Mouse (Mus musculus) neural tube, embryonic 10.5 days (tissue): ENCODE results near the gene Defb15.
"Not testable (repeated sequence)": the region's sequence is repeated elsewhere in the genome, so short reads cannot be mapped to it uniquely, and the experiment has no call there.

ENCODE experiments used
- DNase-seq: peaks from one replicate; pipeline ENCODE4 v3.0.0-alpha.2; 2017; ENCODE audit warnings: low spot score; ENCODE audit errors: extremely low spot score

Defb15 gene

DNA sequence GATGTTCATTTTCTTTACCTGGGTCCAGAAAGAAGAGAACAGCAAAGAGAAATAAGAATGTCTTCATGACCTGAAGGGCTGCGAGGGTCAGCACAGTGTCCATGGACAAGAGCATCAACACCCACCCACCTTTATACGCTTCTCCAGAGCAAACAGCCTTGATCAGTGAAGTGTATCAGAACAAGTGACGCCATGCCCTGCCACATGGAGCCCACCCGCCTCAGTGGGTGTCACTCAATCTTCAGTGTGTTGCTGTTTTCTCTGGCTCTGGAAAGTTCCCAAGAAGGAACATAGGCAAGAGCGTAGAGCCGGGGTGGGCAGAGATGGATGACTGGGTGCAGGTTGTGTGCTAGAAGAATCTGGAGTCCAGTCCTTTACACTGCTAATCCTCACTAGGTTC, at the start of gene Defb15:
Defb15 (minus strand) TSS at position 101 of the 400 bp plus-strand sequence.
- no peak for DNase-seq

DNA sequence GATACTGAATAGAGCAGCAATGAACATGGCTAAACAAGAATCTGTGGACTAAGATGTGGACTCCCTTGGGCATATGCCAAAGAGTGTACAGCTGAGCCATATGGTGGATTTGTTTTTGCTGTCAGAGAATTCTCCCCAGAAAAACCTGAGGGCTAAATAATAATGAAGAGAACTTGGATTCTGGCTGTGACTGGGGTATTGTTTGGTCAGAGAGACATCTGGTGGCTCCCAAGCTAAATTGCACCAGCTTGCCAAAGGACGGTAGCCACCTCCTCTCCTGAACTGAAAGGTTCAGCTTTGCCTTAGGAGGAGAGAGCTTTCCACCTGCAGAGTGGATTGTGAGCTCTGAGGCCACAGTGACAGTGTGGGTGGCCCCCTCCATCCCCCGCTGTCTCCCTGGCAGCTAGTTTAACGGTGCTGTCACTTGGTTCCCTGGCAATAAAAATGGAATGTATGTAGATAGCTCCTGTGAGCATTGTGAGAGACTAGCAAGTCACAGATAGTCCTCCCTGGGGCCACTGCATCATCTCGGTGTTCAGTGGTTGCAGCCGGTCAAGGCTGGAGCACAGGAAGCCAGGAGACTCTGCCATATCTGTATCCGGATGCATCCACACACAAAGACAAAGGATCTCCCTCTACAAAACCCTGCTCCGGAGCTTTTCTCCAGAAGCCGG, 49.3 kb upstream of the Defb15 start:
- DNase-seq, result no peak

DNA sequence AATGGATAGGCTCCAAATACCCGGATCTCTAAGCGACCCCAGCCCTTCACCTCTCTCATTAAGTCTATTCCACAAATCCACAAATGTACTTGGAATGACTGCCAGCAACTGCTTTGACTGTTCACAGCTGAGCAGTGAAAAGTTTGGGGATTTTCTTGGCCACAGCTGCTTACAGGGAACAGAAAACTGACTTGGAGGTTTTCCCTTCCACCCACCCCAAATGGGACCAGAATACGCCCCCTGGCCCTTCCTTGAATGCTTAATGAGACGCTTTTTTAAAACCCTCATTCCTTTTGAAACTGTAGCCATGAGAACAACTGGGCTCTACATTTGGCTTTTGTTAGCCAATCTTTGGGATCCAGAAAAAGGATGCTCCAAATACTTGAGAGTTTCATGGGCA, 45.7 kb upstream of the Defb15 start:
- DNase-seq, result no peak

DNA sequence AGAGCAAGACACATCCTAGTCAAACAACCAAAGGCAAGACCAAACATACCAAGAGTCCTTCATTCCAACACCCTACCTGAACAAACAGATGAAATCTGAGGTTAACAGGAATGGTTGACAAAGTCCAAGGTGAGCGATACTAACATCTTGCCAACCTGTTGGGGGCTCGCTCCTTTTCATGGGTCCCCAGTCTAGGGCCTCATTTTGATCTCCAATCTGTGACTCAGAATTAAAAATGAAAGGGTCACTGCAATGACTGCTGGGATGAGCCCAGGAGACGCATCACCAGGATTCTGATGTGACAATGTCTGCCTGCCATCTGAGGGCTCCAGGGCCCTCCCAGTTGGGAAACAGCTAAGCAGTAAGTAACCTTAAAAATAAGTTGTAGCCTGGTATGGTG, 37.0 kb upstream of the Defb15 start, which contains the start of gene Ccdc70:
Ccdc70 (plus strand) TSS at position 301 of the 400 bp plus-strand sequence.
- no peak for DNase-seq

DNA sequence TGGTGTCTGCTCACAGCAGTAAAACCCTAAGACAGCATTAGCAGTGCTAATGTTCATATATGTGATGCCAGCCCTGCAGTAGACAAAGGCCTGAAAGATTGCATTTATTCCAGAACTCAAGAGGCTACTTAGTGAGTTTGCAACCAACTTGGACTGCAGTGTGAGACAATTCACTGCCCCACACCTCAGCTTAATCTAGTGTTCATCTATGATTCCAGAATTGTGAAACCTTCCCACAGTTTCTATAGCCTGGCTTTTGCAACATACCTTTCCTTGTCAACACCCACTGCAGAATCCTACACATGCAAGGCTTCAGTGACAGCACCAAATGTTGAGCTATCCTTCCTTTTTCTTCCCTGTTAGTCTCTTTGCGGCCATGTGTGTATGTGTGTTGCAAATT, 34.1 kb upstream of the Defb15 start:
- no peak for DNase-seq

DNA sequence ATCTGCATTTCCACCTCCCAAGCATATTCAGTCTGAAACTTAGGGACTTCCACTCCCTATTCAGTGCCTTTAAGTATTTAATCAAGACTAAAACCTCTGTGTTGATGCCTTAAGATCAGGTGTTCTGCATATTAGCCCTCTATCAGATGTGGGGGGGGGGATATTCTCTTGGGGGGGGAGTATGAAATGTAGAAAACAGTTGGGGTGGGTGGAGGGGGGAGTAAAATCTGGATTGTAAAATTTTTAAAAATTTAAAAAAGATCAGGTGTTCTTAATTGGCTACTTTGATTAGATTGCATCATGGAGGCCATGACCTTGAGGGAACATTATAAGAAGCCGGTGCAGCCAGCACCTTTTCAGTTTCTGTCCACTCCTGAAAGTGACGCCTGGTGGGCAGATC, 25.9 kb upstream of the Defb15 start, which contains the start of gene Fam90a1a:
Fam90a1a (plus strand) TSS at position 301 of the 400 bp plus-strand sequence.
- no peak for DNase-seq

DNA sequence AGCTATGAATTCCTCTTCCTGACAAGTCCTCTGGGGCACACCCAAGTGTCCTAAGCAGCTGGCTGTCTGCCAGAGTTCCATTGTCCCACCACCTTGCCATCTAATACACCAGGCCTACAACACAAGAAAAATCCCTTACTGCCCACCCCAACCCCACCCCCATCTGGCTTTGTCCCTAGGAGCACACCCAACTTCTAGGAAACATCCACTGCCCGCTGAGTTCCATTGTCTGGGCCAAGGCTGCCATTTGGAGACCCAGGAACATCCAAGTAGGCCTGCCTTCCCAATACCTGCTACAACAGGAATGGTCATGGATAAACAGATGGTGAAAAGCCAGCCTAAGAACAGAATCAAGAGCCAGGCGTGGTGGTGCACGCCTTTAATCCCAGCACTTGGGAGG, 23.8 kb upstream of the Defb15 start:
- no peak for DNase-seq

DNA sequence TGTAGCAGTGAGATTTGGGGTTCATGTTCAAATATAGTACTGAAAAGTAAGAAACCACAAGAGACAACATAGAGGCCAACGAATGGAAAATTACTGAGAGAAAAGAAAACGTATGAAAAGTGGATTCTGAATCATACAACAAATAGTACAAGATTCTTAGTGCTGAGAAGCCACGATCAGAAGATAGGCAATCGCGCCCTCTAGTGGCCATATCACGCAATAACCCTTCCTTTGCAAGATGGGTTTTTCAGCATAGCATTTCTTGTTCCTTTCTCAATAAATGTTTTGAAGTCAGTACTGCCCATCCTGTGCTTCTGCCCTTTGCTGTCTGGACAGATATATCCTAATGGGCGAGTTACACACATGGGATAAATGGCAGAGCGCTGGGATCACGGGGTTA, 22.8 kb upstream of the Defb15 start:
- peak; percentile 50 for DNase-seq

DNA sequence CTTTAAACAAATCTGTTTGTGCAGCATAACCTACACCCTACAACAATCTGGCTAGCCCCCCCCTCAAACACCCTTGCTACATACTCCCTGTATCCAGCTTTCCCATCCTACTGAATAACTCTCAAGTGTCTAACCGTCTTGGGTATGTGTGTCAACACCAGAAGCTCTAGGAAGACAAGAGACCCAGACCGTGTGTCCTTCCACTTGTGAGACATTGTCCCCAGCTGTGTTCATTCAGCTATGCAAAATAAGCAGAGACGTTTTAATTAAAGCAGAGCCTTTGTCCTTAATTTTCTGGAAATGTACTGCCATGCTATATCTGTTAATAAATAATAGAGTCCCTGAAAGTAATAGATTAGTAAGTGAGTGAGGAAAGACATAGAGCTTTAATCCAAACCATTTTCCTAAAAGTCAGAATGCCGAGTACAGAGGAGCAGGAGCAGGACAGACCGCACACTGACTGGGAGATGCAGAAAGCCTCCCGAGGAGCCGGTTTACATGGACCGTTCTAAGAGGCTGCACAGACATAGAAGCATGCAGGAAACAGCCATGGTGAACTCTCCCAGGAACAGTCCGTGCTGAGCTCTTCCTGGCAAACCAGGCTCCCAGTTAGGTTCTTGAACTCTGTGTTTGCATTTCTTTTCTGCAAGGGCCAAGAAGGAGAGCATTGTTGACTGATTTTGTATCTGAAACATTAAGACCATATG, 15.0 kb upstream of the Defb15 start:
- no peak for DNase-seq

DNA sequence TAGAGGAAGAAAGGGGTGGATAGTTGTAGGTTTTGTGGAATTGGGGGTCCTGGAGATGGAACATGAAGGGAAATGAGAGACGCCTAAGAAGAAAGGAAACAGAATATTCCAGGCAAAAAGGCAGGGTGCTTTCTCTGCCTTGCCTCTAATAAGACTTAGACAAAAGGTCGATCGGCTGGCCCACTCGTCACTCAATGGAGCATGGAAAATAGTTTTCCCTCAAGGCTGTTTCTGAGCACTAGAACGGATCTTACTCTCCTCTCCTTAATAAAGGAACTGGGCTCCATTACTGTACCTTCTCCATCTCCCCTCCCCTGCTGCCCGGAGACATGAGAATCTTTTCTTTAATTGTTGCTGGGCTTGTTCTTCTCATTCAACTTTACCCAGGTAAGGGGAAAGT, 14.0 kb upstream of the Defb15 start, which contains the start of gene Defb13:
Defb13 (plus strand) TSS at position 301 of the 400 bp plus-strand sequence.
- DNase-seq, result no peak

DNA sequence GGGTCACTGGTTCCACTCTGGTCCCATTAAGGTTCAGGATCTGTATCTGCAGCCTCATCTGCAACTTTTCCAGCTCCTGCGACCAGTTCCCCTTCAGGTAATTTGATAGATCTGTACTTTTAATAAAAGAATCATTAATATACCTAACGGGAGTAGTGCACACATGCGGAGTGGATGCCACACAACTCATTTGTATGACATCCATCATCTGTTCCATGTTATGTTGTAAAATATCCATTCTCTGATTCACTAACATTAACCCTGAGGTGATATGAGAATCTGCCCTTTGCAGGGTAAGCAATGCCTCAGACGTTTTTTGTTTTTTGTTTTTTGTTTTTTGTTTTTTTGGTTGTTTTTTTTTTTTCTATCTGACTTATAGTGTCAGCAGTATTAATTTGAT, 5.5 kb upstream of the Defb15 start, which contains the start of gene Defb35:
Defb35 (plus strand) TSS at position 301 of the 400 bp plus-strand sequence.
- DNase-seq, result not testable (repeated sequence)

DNA sequence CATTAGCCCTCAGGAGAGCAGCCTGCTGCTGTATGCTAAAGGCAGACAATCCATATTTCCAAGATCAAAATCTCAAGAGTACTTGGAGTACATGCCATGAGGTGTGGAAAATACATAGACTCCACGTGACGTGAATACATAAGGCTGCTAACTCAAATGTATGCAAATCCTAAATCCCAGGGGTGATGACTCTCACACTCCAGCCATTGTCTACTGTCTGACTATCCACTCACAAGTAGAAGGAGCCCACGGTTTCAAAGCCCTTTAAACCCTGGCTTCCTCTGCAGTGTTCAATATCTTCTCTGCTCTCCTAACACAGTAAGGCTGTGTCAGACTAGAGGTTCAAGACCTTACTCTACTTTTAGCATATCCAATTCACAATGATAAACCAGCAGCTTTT, 1.8 kb downstream of the Defb15 start:
- not testable (repeated sequence) for DNase-seq

DNA sequence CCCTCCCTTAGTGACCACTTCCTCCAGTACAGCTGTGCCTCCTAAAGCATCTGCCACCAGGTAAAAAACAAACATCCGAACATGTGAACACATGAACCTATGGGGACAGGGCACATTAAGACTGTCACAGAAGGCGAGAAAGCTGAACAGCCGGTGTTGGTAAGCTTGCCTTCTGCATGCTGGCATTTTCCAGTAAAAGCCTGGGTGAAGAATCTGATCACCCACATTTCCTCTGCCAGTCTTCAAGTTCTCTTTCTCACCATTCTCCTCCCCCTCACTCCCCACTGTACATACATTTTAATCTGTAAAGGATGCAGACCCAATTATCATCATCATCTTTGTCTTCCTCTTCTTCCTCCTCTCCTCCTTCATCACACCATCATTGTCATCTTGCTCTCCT, 16.9 kb downstream of the Defb15 start:
- DNase-seq, result no peak

DNA sequence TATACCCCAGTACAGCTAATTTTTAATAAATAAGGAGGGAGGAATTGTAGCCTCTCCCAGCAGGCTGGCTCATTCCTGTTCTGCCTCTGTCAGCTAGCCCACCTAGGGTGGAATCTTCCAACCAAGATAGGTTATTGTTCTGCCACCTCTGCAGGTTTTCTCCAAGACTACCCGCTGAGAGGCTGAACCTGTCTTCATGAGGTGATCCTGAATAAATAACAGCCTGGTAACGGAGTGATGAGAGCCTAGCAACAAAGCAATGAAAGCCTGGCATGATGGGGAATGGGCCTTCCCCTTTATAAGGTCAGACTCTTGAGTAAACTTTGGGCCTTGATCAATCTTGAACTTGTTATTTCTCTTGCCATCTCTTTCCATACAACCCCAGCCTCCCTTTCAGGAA, 20.0 kb downstream of the Defb15 start:
- no peak for DNase-seq

DNA sequence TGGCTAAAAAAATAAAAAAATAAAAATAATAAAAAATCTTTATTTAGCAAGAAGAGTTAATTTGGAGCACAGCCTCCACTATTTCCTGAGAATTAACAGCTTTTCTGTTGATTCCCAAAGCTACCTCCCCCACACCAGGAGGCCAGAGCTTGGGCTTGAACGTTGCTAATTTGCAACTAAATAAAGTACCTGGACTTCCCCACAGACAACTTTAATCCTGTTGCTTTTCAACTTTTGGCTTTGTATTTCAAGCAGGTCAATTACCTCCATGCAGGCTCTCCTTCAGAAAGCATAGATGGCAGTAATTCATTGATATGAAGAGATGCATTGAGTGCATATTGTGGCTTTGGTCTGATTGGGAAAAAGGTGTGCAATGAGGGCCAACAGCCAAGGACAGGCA, 20.6 kb downstream of the Defb15 start:
- no peak for DNase-seq

DNA sequence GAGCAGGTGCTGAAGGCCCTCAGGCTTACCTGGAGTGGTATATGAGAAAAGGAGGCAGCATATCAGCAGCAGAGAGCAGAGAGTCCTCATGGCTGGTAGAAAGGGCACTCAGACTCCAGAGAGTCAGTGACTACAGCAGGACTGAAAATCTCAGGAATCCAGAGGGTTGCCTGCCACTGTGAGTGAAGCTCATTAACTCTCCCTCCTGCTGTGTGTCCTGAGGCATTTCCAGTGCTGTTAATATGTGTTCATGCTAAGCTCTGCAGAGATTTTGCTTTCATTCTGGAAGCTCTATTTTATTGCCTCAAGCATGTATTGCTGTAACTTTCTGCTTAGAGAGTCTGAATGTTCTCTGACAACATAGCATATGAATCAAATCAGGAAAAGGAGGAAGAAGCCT, 26.2 kb downstream of the Defb15 start, which contains the start of gene Defb11:
Defb11 (minus strand) TSS at position 123 of the 400 bp plus-strand sequence.
- DNase-seq, result not testable (repeated sequence)

DNA sequence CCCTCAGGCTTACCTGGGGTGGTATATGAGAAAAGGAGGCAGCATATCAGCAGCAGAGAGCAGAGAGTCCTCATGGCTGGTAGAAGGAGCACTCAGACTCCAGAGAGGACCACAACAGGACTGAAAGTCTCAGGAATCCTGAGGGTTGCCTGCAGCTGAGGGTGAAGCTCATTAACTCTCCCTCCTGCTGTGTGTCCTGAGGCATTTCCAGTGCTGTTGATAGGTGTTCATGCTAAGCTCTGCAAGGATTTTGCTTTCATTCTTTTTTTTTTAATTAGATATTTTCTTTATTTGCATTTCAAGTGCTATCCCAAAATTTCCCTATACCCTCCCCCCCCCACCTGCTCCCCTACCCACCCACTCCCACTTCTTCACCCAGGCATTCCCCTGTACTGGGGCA, 47.2 kb downstream of the Defb15 start, which contains the start of gene Defb9:
Defb9 (minus strand) TSS at position 101 of the 400 bp plus-strand sequence.
- DNase-seq, result not testable (repeated sequence)
